Mouse (Mus musculus) thymus, adult 2 months (tissue): Measurements from ENCODE around the gene Dmtf1.

ENCODE experiments used
- CTCF ChIP-seq: fragments of 200-500 bp; IDR thresholded peaks from 2 replicates; pipeline ENCODE4 v1.5.1; 2012; ENCODE audit warnings: mild to moderate bottlenecking, control low read depth, low read length, moderate library complexity, borderline replicate concordance; ENCODE audit not compliant: control insufficient read depth, poor library complexity, insufficient read depth; ENCODE audit errors: extremely low read depth
- POLR2A ChIP-seq: fragments of 200-500 bp; IDR thresholded peaks from 2 replicates; pipeline ENCODE4 v1.6.1; 2012; ENCODE audit warnings: mild to moderate bottlenecking, low read length, control low read depth, moderate library complexity; ENCODE audit not compliant: control insufficient read depth, poor library complexity, insufficient read depth; ENCODE audit errors: extremely low read depth

DNA sequence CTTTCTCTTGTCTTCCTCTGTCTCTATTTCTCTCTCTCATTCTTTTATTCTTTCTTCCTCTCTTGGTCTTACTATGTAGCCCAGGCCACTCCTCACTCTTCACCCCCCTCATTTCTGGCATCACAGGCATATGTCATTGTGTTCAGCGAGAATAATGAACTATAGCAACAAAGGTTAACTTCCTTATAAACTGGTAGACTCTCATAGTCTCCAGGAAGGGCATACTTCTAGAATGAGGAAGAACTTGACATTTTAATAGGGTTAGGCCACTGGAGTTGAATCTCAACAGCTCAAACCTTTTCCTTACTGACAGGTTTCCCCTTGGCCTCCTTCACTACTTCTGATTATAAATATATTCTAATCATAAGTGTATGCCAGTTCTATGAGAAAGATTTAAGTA lies 24.9 kb upstream of the Dmtf1 start:
- TF ChIP-seq CTCF, result no peak
- no peak for TF ChIP-seq POLR2A
